In the genomic region with DNA sequence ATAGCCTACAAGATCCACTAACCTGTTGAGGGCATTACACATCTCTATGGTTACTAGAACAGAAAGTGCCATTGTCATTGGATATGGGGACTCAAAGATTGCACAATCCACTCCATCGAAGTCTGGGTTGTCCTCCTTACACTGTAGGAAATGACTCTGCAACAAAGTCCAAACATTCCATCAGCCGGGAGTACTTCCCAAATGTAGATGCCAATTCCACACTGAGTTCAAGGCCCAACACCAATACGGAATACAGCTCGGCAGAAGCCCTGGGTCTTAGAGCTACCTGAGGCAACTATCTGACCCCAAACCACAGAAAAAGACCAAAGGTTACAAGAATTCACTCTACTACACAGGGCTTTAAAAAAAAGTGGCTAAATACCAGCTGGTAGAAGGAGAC, we compare ENCODE assay signal across 24 mouse cellular contexts. TPM values are rescaled to one million over a fixed set of nuclear protein-coding genes. Genes with fewer than 3 reads are reported as not detected.
DNase-seq lines count a peak whose midpoint lies in the region; ATAC-seq and TF ChIP-seq lines count a peak whose summit lies in the region.
"Had no signal": no experiment of that assay in that cellular context is flagged by ENCODE, and none has a peak within 500 bp of the region (broad histone marks: within the 10 kb centered on the region; RNA-seq: fewer than 3 reads in every experiment).

No protein-coding gene starts in this region.

- H3K9ac ChIP-seq in heart, embryonic 15.5 days, result no peak overlapping the region
- no peak overlapping the region for H3K9ac ChIP-seq in liver, postnatal 0 days (replicated peaks)
- H3K9ac ChIP-seq: embryonic facial prominence, embryonic 12.5 days; embryonic facial prominence, embryonic 15.5 days; forebrain, postnatal 0 days; heart, embryonic 12.5 days; hindbrain, embryonic 12.5 days; hindbrain, embryonic 15.5 days had no signal

- H3K4me1 ChIP-seq in cerebellum, adult 2 months (ENCODE audit: control insufficient read depth, insufficient read depth, low read length), result peaks cover 52% of the 10 kb centered on the region
- peaks cover 21% of the 10 kb centered on the region for H3K4me1 ChIP-seq in heart, embryonic 15.5 days (replicated peaks)
- H3K4me1 ChIP-seq in liver, postnatal 0 days (ENCODE audit: insufficient read depth), result no peaks in the 10 kb centered on the region
- H3K4me1 ChIP-seq: embryonic facial prominence, embryonic 12.5 days; embryonic facial prominence, embryonic 15.5 days; hindbrain, embryonic 12.5 days; hindbrain, embryonic 15.5 days had no signal

- no peak for TF ChIP-seq EP300 in liver, postnatal 0 days (IDR thresholded peaks at IDR 0.05; ENCODE audit: low read depth)

- no peak for DNase-seq in cerebellum, adult 2 months
- DNase-seq in cerebellum, adult 9-10 months, result no peak
- DNase-seq in heart, adult 18-20 months, result no peak
- DNase-seq in liver, postnatal 0 days, result no peak
- DNase-seq in liver (no peak), 416B (ENCODE audit: low read depth) (peak; percentile 36)
- DNase-seq in right cerebral cortex, postnatal 10 days (ENCODE audit: low spot score in 2 of 2), result no peak
- DNase-seq: adrenal gland, adult 2 months; adrenal gland, postnatal 14 days; B cell, adult 2 months; cerebellum, adult 11-12 months; cerebellum, adult 9-11 months; cerebellum, postnatal 25 days; forebrain, postnatal 0 days; gastrocnemius, postnatal 10 days had no signal

- ATAC-seq in heart, embryonic 15.5 days (replicated peaks; ENCODE audit: insufficient number of reproducible peaks, insufficient read depth, low FRiP score, low read depth), result no peak
- peak; percentile 29 for ATAC-seq in liver, postnatal 0 days
- ATAC-seq: CD4-positive, CD25-positive, alpha-beta regulatory T cell, adult 4 months; forebrain, embryonic 14.5 days; forebrain, postnatal 0 days; intestine, postnatal 0 days had no signal

- TF ChIP-seq CTCF in cerebellum, adult 2 months (IDR thresholded peaks at IDR 0.05; ENCODE audit: borderline replicate concordance, insufficient read depth, low read depth, low read length), result no peak
- no peak for TF ChIP-seq CTCF in liver, postnatal 0 days (IDR thresholded peaks at IDR 0.05; ENCODE audit: low read depth)

- no peak for TF ChIP-seq POLR2A in cerebellum, adult 2 months (IDR thresholded peaks at IDR 0.05; ENCODE audit: borderline replicate concordance, insufficient read depth, low read length)

- no peaks in the 10 kb centered on the region for H3K9me3 ChIP-seq in heart, embryonic 15.5 days (replicated peaks)
- H3K9me3 ChIP-seq in liver, postnatal 0 days (ENCODE audit: low read length), result no peaks in the 10 kb centered on the region
- H3K9me3 ChIP-seq: embryonic facial prominence, embryonic 12.5 days; embryonic facial prominence, embryonic 15.5 days; heart, embryonic 12.5 days; hindbrain, embryonic 12.5 days; hindbrain, embryonic 15.5 days had no signal

- WGBS in cerebellum, adult 2 months, result 85% methylated on average over 4 of the region's 4 CpGs
- 76% methylated on average over 4 of the region's 4 CpGs for WGBS in heart, embryonic 15.5 days
- 62% methylated on average over 4 of the region's 4 CpGs for WGBS in liver, postnatal 0 days (ENCODE audit: insufficient replicate concordance)

- peaks cover 100% of the 10 kb centered on the region for H3K36me3 ChIP-seq in heart, embryonic 15.5 days
- peaks cover 93% of the 10 kb centered on the region for H3K36me3 ChIP-seq in liver, postnatal 0 days (replicated peaks; ENCODE audit: insufficient read depth, low read length)

- H3K27ac ChIP-seq in cerebellum, adult 2 months (ENCODE audit: insufficient read depth, low read length), result peak overlapping the region; percentile 72; the same call in 1 of the 2 replicates
- 0 out of 2 replicates have a peak overlapping the region, but pooled peaks have one; percentile 9 for H3K27ac ChIP-seq in heart, embryonic 15.5 days
- no peak overlapping the region for H3K27ac ChIP-seq in liver, postnatal 0 days (ENCODE audit: low read depth)
- H3K27ac ChIP-seq: embryonic facial prominence, embryonic 12.5 days; embryonic facial prominence, embryonic 15.5 days; hindbrain, embryonic 12.5 days; hindbrain, embryonic 15.5 days had no signal

- H3K4me3 ChIP-seq in cerebellum, adult 2 months (replicated peaks; ENCODE audit: insufficient read depth, low read depth, low read length), result no peak overlapping the region
- no peak overlapping the region for H3K4me3 ChIP-seq in heart, embryonic 15.5 days
- no peak overlapping the region for H3K4me3 ChIP-seq in liver, postnatal 0 days (ENCODE audit: low read depth, low read length)
- H3K4me3 ChIP-seq: embryonic facial prominence, embryonic 12.5 days; embryonic facial prominence, embryonic 15.5 days; heart, embryonic 12.5 days; hindbrain, embryonic 12.5 days; hindbrain, embryonic 15.5 days had no signal

- H3K4me2 ChIP-seq in heart, embryonic 15.5 days, result no peak overlapping the region
- no peak overlapping the region for H3K4me2 ChIP-seq in liver, postnatal 0 days (ENCODE audit: low read depth, low read length)
- H3K4me2 ChIP-seq: embryonic facial prominence, embryonic 12.5 days; embryonic facial prominence, embryonic 15.5 days; heart, embryonic 12.5 days; hindbrain, embryonic 12.5 days; hindbrain, embryonic 15.5 days had no signal

- H3K27me3 ChIP-seq in cerebellum, adult 2 months (ENCODE audit: control insufficient read depth, insufficient read depth, low read length), result no peaks in the 10 kb centered on the region
- no peaks in the 10 kb centered on the region for H3K27me3 ChIP-seq in heart, embryonic 15.5 days
- H3K27me3 ChIP-seq in liver, postnatal 0 days (ENCODE audit: insufficient read depth, low read length), result no peaks in the 10 kb centered on the region
- H3K27me3 ChIP-seq: embryonic facial prominence, embryonic 12.5 days; embryonic facial prominence, embryonic 15.5 days; heart, embryonic 12.5 days; hindbrain, embryonic 12.5 days; hindbrain, embryonic 15.5 days had no signal

RNA-seq across cellular contexts. Expression of gene Anapc7, which starts 36.6 kb away (rescaled TPM):
- 36.0 and 38.0 TPM in 2 replicates for polyA plus RNA-seq in cerebellum, adult 2 months (2012; rRNA removed)
- polyA plus RNA-seq in heart, embryonic 15.5 days (2015; fragmentation: Nextera tagmentation; extraction: Ambion mirVana), result 30.2 and 38.5 TPM in 2 replicates
- 10 to 100 TPM; 31.8 to 32.4 TPM for total RNA-seq in heart, adult 18-20 months (2021)
- polyA plus RNA-seq in liver, postnatal 0 days (2015; fragmentation: Nextera tagmentation; extraction: Ambion mirVana), result 11.0 and 11.8 TPM in 2 replicates

RNA-seq across cellular contexts. Expression of gene Atp2a2, which starts 44.0 kb away (rescaled TPM):
- polyA plus RNA-seq in cerebellum, adult 2 months (2012; rRNA removed), result 422 and 482 TPM in 2 replicates
- 288 and 291 TPM in 2 replicates for polyA plus RNA-seq in heart, embryonic 15.5 days (2015; fragmentation: Nextera tagmentation; extraction: Ambion mirVana)
- total RNA-seq in heart, adult 18-20 months (2021), result over 10,000 TPM; 12,284 to 12,648 TPM
- polyA plus RNA-seq in liver, postnatal 0 days (2015; fragmentation: Nextera tagmentation; extraction: Ambion mirVana), result 13.5 and 14.8 TPM in 2 replicates

Comparison
In these comparisons a context has a peak if more than half of its experiments do, and no peak if none do; other contexts are left out.
1. RNA of gene Atp2a2, which starts 44.0 kb away (polyA plus RNA-seq): 422 to 482 TPM in cerebellum, adult 2 months and 288 to 291 TPM in heart, embryonic 15.5 days; 13.5 to 14.8 TPM in liver, postnatal 0 days; every median in the first group is over 10 times any median in the second.